In genomic region chr13:12357554-12357953, GRCm38 (mm10) we compare ENCODE assay signal across 26 mouse cellular contexts. TPM values are rescaled to one million over a fixed set of nuclear protein-coding genes. Genes with fewer than 3 reads are reported as not detected.
A peak's percentile ranks its signal among the peaks of the same experiment; 100 is the strongest.
DNase-seq lines count a peak whose midpoint lies in the region; ATAC-seq and TF ChIP-seq lines count a peak whose summit lies in the region.
"Had no signal": no experiment of that assay in that cellular context is flagged by ENCODE, and none has a peak within 500 bp of the region (broad histone marks: within the 10 kb centered on the region; RNA-seq: fewer than 3 reads in every experiment).

No protein-coding gene starts in this region.

- no peak for TF ChIP-seq CTCF in intestine, postnatal 0 days (IDR thresholded peaks at IDR 0.05; ENCODE audit: low read depth)

- no peaks in the 10 kb centered on the region for H3K27me3 ChIP-seq in heart, embryonic 11.5 days (ENCODE audit: control insufficient read depth, insufficient read depth, low read length)
- no peaks in the 10 kb centered on the region for H3K27me3 ChIP-seq in intestine, postnatal 0 days (replicated peaks; ENCODE audit: control insufficient read depth, insufficient read depth, low read length)
- no peaks in the 10 kb centered on the region for H3K27me3 ChIP-seq in kidney, embryonic 14.5 days (ENCODE audit: control insufficient read depth, insufficient read depth, low read length)
- H3K27me3 ChIP-seq: forebrain, embryonic 15.5 days; hindbrain, embryonic 12.5 days; intestine, embryonic 15.5 days; midbrain, embryonic 13.5 days had no signal

- no peak overlapping the region for H3K4me2 ChIP-seq in heart, embryonic 11.5 days
- no peak overlapping the region for H3K4me2 ChIP-seq in intestine, postnatal 0 days (replicated peaks; ENCODE audit: low read depth)
- no peak overlapping the region for H3K4me2 ChIP-seq in kidney, embryonic 14.5 days (replicated peaks; ENCODE audit: low read depth, low read length)
- H3K4me2 ChIP-seq: forebrain, embryonic 15.5 days; hindbrain, embryonic 12.5 days; intestine, embryonic 15.5 days; liver, embryonic 11.5 days; midbrain, embryonic 13.5 days had no signal

- 73% methylated on average over 5 of the region's 5 CpGs for WGBS in heart, embryonic 11.5 days (ENCODE audit: insufficient replicate concordance)
- 83% methylated on average over 5 of the region's 5 CpGs for WGBS in intestine, postnatal 0 days
- 81% methylated on average over 5 of the region's 5 CpGs for whole genome bisulfite sequencing in kidney, embryonic 14.5 days

- no peaks in the 10 kb centered on the region for H3K36me3 ChIP-seq in heart, embryonic 11.5 days (ENCODE audit: control insufficient read depth, insufficient read depth, low read length)
- H3K36me3 ChIP-seq in intestine, postnatal 0 days (ENCODE audit: control insufficient read depth, insufficient read depth) = no peaks in the 10 kb centered on the region
- H3K36me3 ChIP-seq in kidney, embryonic 14.5 days (ENCODE audit: control insufficient read depth, insufficient read depth, low read length) = no peaks in the 10 kb centered on the region
- H3K36me3 ChIP-seq: forebrain, embryonic 10.5 days; forebrain, embryonic 15.5 days; G1E; hindbrain, embryonic 12.5 days; intestine, embryonic 15.5 days; midbrain, embryonic 13.5 days had no signal

- no peaks in the 10 kb centered on the region for H3K4me1 ChIP-seq in heart, embryonic 11.5 days (ENCODE audit: control insufficient read depth, insufficient read depth, low read length)
- no peaks in the 10 kb centered on the region for H3K4me1 ChIP-seq in intestine, postnatal 0 days (replicated peaks; ENCODE audit: control insufficient read depth, insufficient read depth, low read length)
- H3K4me1 ChIP-seq in kidney, embryonic 14.5 days (ENCODE audit: control insufficient read depth, insufficient read depth, low read length) = no peaks in the 10 kb centered on the region
- H3K4me1 ChIP-seq: forebrain, embryonic 10.5 days; forebrain, embryonic 15.5 days; hindbrain, embryonic 12.5 days; intestine, embryonic 15.5 days; midbrain, embryonic 13.5 days had no signal

- ATAC-seq in heart, embryonic 11.5 days (replicated peaks; ENCODE audit: insufficient number of reproducible peaks, low FRiP score, low TSS enrichment) = no peak
- ATAC-seq in intestine, postnatal 0 days = no peak
- no peak for ATAC-seq in kidney, embryonic 14.5 days (ENCODE audit: low FRiP score, low TSS enrichment)
- ATAC-seq: forebrain, embryonic 15.5 days; hindbrain, postnatal 0 days; intestine, embryonic 15.5 days; liver, postnatal 0 days; midbrain, embryonic 13.5 days had no signal

- H3K9me3 ChIP-seq in heart, embryonic 11.5 days (replicated peaks; ENCODE audit: control insufficient read depth, low read length) = no peaks in the 10 kb centered on the region
- H3K9me3 ChIP-seq in intestine, postnatal 0 days (ENCODE audit: control insufficient read depth) = no peaks in the 10 kb centered on the region
- no peaks in the 10 kb centered on the region for H3K9me3 ChIP-seq in kidney, embryonic 14.5 days (ENCODE audit: control insufficient read depth, low read length)
- H3K9me3 ChIP-seq: forebrain, embryonic 10.5 days; forebrain, embryonic 15.5 days; G1E; hindbrain, embryonic 12.5 days; intestine, embryonic 15.5 days; midbrain, embryonic 13.5 days had no signal

- H3K4me3 ChIP-seq in heart, embryonic 11.5 days (ENCODE audit: low read depth, low read length) = no peak overlapping the region
- no peak overlapping the region for H3K4me3 ChIP-seq in intestine, postnatal 0 days (ENCODE audit: low read depth, low read length)
- H3K4me3 ChIP-seq in kidney, embryonic 14.5 days (ENCODE audit: low read length) = no peak overlapping the region
- H3K4me3 ChIP-seq: forebrain, embryonic 10.5 days; forebrain, embryonic 15.5 days; hindbrain, embryonic 12.5 days; intestine, embryonic 15.5 days; midbrain, embryonic 13.5 days had no signal

- peak; percentile 46 for DNase-seq in adrenal gland, adult 2 months
- DNase-seq in adrenal gland, postnatal 25 days = no peak
- peak; percentile 90 for DNase-seq in heart, adult 11 months
- DNase-seq in testis, postnatal 14 days (ENCODE audit: low spot score) = peak; percentile 18
- no peak for DNase-seq in testis, postnatal 10 days (ENCODE audit: low spot score)
- DNase-seq: cerebellum, adult 8-10 months; cerebellum, postnatal 25 days; kidney, adult 8-10 months; kidney, postnatal 10 days; layer of hippocampus, adult 9-11 months; liver, postnatal 0 days; lung, postnatal 4 days; thymus, postnatal 14 days had no signal

- H3K27ac ChIP-seq in heart, embryonic 11.5 days (ENCODE audit: low read depth, low read length) = no peak overlapping the region
- no peak overlapping the region for H3K27ac ChIP-seq in intestine, postnatal 0 days (ENCODE audit: low read depth, low read length)
- no peak overlapping the region for H3K27ac ChIP-seq in kidney, embryonic 14.5 days (ENCODE audit: low read depth, low read length)
- H3K27ac ChIP-seq: forebrain, embryonic 10.5 days; forebrain, embryonic 15.5 days; hindbrain, embryonic 12.5 days; hindbrain, postnatal 0 days; intestine, embryonic 15.5 days; midbrain, embryonic 13.5 days had no signal

- no peak overlapping the region for H3K9ac ChIP-seq in heart, embryonic 11.5 days (ENCODE audit: low read depth, low read length)
- no peak overlapping the region for H3K9ac ChIP-seq in intestine, postnatal 0 days (ENCODE audit: low read depth, low read length)
- no peak overlapping the region for H3K9ac ChIP-seq in kidney, embryonic 14.5 days (ENCODE audit: low read depth, low read length)
- H3K9ac ChIP-seq: forebrain, embryonic 15.5 days; hindbrain, embryonic 12.5 days; intestine, embryonic 15.5 days; liver, postnatal 0 days; midbrain, embryonic 13.5 days had no signal

RNA-seq across cellular contexts. Expression of gene Actn2, which starts 17.0 kb away (rescaled TPM):
- under 1 TPM; 0.35 to 0.97 TPM for total RNA-seq in adrenal gland, adult 2 months (2021)
- 0.28 and 0.31 TPM in 2 replicates for polyA plus RNA-seq in adrenal gland, adult 2 months (2012; rRNA removed)
- total RNA-seq in adrenal gland, postnatal 25 days (2021) = 0.24 TPM in 1 of 2 replicates, not detected in the other
- 1,008 and 1,229 TPM in 2 replicates for polyA plus RNA-seq in heart, embryonic 11.5 days (2014; fragmentation: Nextera tagmentation; extraction: Ambion mirVana)
- polyA plus RNA-seq in intestine, postnatal 0 days (2015; fragmentation: Nextera tagmentation; extraction: Ambion mirVana) = 1.2 and 1.5 TPM in 2 replicates
- polyA plus RNA-seq in kidney, embryonic 14.5 days (2014; fragmentation: Nextera tagmentation; extraction: Ambion mirVana) = 0.64 and 1.7 TPM in 2 replicates
- total RNA-seq: granulocyte monocyte progenitor cell, adult 5-6 weeks; megakaryocyte-erythroid progenitor cell, adult 5-6 weeks had no signal
- polyA plus RNA-seq: G1E had no signal

RNA-seq across cellular contexts. Expression of gene Heatr1, which starts 37.3 kb away (rescaled TPM):
- total RNA-seq in adrenal gland, adult 2 months (2021) = 10 to 100 TPM; 38.7 to 61.9 TPM
- polyA plus RNA-seq in adrenal gland, adult 2 months (2012; rRNA removed) = 13.2 and 13.7 TPM in 2 replicates
- total RNA-seq in adrenal gland, postnatal 25 days (2021) = 30.5 and 40.0 TPM in 2 replicates
- 15.1 and 16.6 TPM in 2 replicates for polyA plus RNA-seq in heart, embryonic 11.5 days (2014; fragmentation: Nextera tagmentation; extraction: Ambion mirVana)
- 3.9 and 4.2 TPM in 2 replicates for polyA plus RNA-seq in intestine, postnatal 0 days (2015; fragmentation: Nextera tagmentation; extraction: Ambion mirVana)
- 23.6 and 37.2 TPM in 2 replicates for polyA plus RNA-seq in kidney, embryonic 14.5 days (2014; fragmentation: Nextera tagmentation; extraction: Ambion mirVana)

Comparison
In these comparisons a context has a peak if more than half of its experiments do, and no peak if none do; other contexts are left out.
1. DNase-seq: peak in adrenal gland, adult 2 months (single experiment), heart, adult 11 months (single experiment) and testis, postnatal 14 days (single experiment); none in adrenal gland, postnatal 25 days (single experiment) and testis, postnatal 10 days (single experiment).
2. RNA of gene Actn2, which starts 17.0 kb away (polyA plus RNA-seq): 1,008 to 1,229 TPM in heart, embryonic 11.5 days; 0.64 to 1.7 TPM in kidney, embryonic 14.5 days, 1.2 to 1.5 TPM in intestine, postnatal 0 days and 0.28 to 0.31 TPM in adrenal gland, adult 2 months; every median in the first group is over 100 times any median in the second.